Mouse (Mus musculus): ENCODE results near the gene Olfr78.

DNA sequence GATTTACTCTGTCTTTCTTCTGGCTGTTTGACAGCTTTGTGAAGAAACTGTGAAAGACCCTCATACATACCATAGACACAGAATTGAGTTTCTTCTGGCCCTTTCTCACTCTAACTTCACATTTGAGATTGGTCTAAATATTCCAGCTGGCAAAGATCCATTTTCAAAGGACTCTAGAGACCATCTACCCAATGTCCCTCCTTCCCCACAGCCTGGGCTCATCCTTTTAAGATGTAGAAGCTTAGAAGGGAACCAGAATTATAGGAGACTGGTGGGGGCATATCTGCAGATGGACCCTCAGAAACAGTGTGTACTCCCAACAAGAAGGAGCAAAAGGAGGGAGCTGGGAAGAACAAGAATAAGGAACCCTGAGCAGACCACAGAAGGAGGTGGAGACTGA lies 57.4 kb downstream of the Olfr78 start, which contains the start of gene Olfr558:
- TF ChIP-seq POLR2A (IDR thresholded peaks at IDR 0.05; ENCODE audit: low read depth, low read length) (no peak), CTCF (conservative IDR thresholded peaks at IDR 0.05; ENCODE audit: insufficient read depth, insufficient read length, low read depth, low read length) (no peak)
